Mouse (Mus musculus) liver, postnatal 0 days (tissue): ENCODE results near the gene Apmap.

Source experiments
- CTCF ChIP-seq: sonication (generic); IDR thresholded peaks from 2 replicates; pipeline ENCODE4 v1.5.1; 2016; ENCODE audit warnings: antibody characterized with exemption, low read depth
- EP300 ChIP-seq: IDR thresholded peaks from 2 replicates; pipeline ENCODE4 v1.6.1; 2016; ENCODE audit warnings: antibody characterized with exemption, low read depth, mild to moderate bottlenecking

DNA sequence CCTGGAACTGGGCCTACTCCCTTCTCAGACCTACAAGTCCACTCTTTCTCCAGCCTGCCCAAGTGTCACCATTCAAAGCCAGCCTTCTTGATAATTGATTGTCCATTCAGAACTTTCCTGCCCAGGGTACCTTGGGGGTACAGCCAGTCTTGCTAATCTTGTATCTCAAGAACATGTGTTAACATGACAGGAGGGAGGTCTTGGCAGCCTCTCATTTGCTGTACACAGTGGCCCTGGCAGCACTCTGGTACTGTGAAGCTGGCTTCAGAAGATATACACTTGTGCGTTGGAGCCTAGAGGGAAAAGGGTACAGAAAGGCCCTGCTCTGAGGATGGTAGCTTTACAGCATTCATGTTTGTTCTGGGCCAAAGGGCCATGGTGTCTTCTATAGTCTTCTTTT, 32.1 kb downstream of the Apmap start:
- TF ChIP-seq CTCF, result no peak
- TF ChIP-seq EP300, result no peak
